Mouse (Mus musculus) left cerebral cortex, adult 2 months (tissue): ENCODE data around the gene Nfam1. TPM values are rescaled to one million over a fixed set of nuclear protein-coding genes. Genes with fewer than 3 reads are reported as not detected.

Experiments
- DNase-seq, 2 experiments: peaks; one replicate each; pipeline ENCODE4 v3.0.0; 2021 to 2022; ENCODE audit warnings: low spot score in 2 of 2, mixed read lengths in 1 of 2; ENCODE audit errors: extremely low spot score in 1 of 2
- H3K27ac ChIP-seq: fragments of 200-600 bp; 2 replicates; pipeline ENCODE4 v1.8.1; 2022
- H3K4me3 ChIP-seq: fragments of 200-600 bp; 2 replicates; pipeline ENCODE4 v1.8.1; 2022
- CTCF ChIP-seq: fragments of 200-600 bp; IDR thresholded peaks from 2 replicates; pipeline ENCODE4 v1.8.1; 2022; ENCODE audit warnings: antibody characterized with exemption, mild to moderate bottlenecking, moderate library complexity
- intact Hi-C: fragments of 180-260 bp; cut with DNase I; formaldehyde crosslinking; loops from one replicate; pipeline ENCODE4 v1.15.1; 2025
- microRNA-seq, 2 experiments: library from miRNA; unstranded; fragments of <30 nt; microRNA quantifications; one replicate each; pipeline ENCODE4 v1.2.0; 2021
- total RNA-seq, 2 experiments: library from RNA; stranded (reverse); gene quantifications; 2 replicates each; pipeline ENCODE4 v1.2.3; 2021

The Nfam1 gene
- total RNA-seq, 2 experiments from 2014 or later: 2.2 to 2.8 TPM

GRCm38 (mm10) chr15:82953096-82953495, 80.0 kb downstream of the Nfam1 start:
- Histone ChIP-seq H3K27ac (no peak overlapping the region), H3K4me3 (no peak overlapping the region)
- intact Hi-C loops: no loop called here
- no peak for TF ChIP-seq CTCF
- no peak for DNase-seq

- Histone ChIP-seq H3K4me3 (no peak overlapping the region), H3K27ac (no peak overlapping the region)
- intact Hi-C loops: no loop called here
- no peak for TF ChIP-seq CTCF
- DNase-seq: no peak
These were observed 80.8 kb downstream of the Nfam1 start for GRCm38 (mm10) chr15:82952292-82952705.

- no peak for DNase-seq
- intact Hi-C loops: no loop called here
- no peak for TF ChIP-seq CTCF
- no peak overlapping the region for H3K4me3 ChIP-seq
- no peak overlapping the region for H3K27ac ChIP-seq
These were observed 82.9 kb downstream of the Nfam1 start for GRCm38 (mm10) chr15:82950246-82950645.

GRCm38 (mm10) chr15:82947431-82947830, 85.7 kb downstream of the Nfam1 start:
- no peak overlapping the region for H3K4me3 ChIP-seq

GRCm38 (mm10) chr15:82944479-82945195, 88.5 kb downstream of the Nfam1 start:
- no peak overlapping the region for H3K4me3 ChIP-seq
- no peak for TF ChIP-seq CTCF
- intact Hi-C loops: no loop called here
- no peak overlapping the region for H3K27ac ChIP-seq
- DNase-seq: no peak

More at GRCm38 (mm10) chr15:82947431-82947830, 85.7 kb downstream of the Nfam1 start:
- intact Hi-C loops: no loop called here
- TF ChIP-seq CTCF: no peak
- no peak overlapping the region for H3K27ac ChIP-seq
- no peak for DNase-seq

Small RNA genes within 50 kb of the gene (microRNA-seq; reads per million reads assigned to microRNA genes)
- 5.7 to 7.1 reads per million in 2 experiments for gene Mir3080

Other genes starting within 250 kb of the Nfam1 start
- gene Cyp2d26, start 239.0 kb downstream of the Nfam1 start, total RNA-seq: not detected
- gene Tcf20, start 45.4 kb downstream of the Nfam1 start, total RNA-seq: 100 to 1,000 TPM; 231 to 245 TPM
- 10 to 100 TPM in 1 of 2 experiments, 1 to 10 TPM in 1; 9.0 to 10.2 TPM for gene Serhl, start 56.2 kb upstream of the Nfam1 start, total RNA-seq
- 100 to 1,000 TPM; 147 to 159 TPM for gene Rrp7a, start 89.5 kb upstream of the Nfam1 start, total RNA-seq
- gene Poldip3, start 116.1 kb upstream of the Nfam1 start, total RNA-seq: 10 to 100 TPM; 86.5 to 95.1 TPM
- 10 to 100 TPM; 58.4 to 63.1 TPM for gene Cyb5r3, start 139.3 kb upstream of the Nfam1 start, total RNA-seq
- gene A4galt, start 218.5 kb upstream of the Nfam1 start, total RNA-seq: 1 to 10 TPM; 1.9 to 4.5 TPM